Mouse (Mus musculus): ENCODE data around the gene Ccdc3. TPM values are rescaled to one million over a fixed set of nuclear protein-coding genes. Genes with fewer than 3 reads are reported as not detected.
A peak's percentile ranks its signal among the peaks of the same experiment; 100 is the strongest.

The Ccdc3 gene
- total and polyA plus RNA-seq, 2 experiments from 2014 or later = 6.3 to 11.9 TPM

- WGBS = 52% methylated on average over 2 of the region's 2 CpGs
- Histone ChIP-seq H3K4me1 (ENCODE audit: insufficient read depth, low read length) (no peaks in the 10 kb centered on the region), H3K4me3 (ENCODE audit: low read depth, low read length) (no peak overlapping the region), H3K9ac (replicated peaks; ENCODE audit: low read length, poor library complexity, severe bottlenecking) (no peak overlapping the region), H3K27me3 (ENCODE audit: insufficient read depth, low read length) (no peaks in the 10 kb centered on the region), H3K36me3 (ENCODE audit: insufficient read depth, low read length) (no peaks in the 10 kb centered on the region), H3K4me2 (ENCODE audit: low read depth, low read length, poor library complexity, severe bottlenecking) (no peak overlapping the region), H3K9me3 (ENCODE audit: low read length) (no peaks in the 10 kb centered on the region), H3K27ac (ENCODE audit: low read depth, low read length) (no peak overlapping the region)
- DNase-seq (ENCODE audit: low spot score) (peak; percentile 25), ATAC-seq (ENCODE audit: low FRiP score) (no peak)
- TF ChIP-seq CTCF (IDR thresholded peaks at IDR 0.05) = no peak
Observed at GRCm38 (mm10) chr2:5147907-5148306, 10.3 kb downstream of the Ccdc3 start.

GRCm38 (mm10) chr2:5154711-5155110 is 17.1 kb downstream of the Ccdc3 start:
- ATAC-seq (ENCODE audit: low FRiP score) (no peak), DNase-seq (ENCODE audit: low spot score) (no peak)
- no peak for TF ChIP-seq CTCF (IDR thresholded peaks at IDR 0.05)
- WGBS = 95% methylated on average over 5 of the region's 5 CpGs
- Histone ChIP-seq H3K27me3 (ENCODE audit: insufficient read depth, low read length) (no peaks in the 10 kb centered on the region), H3K9ac (replicated peaks; ENCODE audit: low read length, poor library complexity, severe bottlenecking) (no peak overlapping the region), H3K4me3 (ENCODE audit: low read depth, low read length) (no peak overlapping the region), H3K27ac (ENCODE audit: low read depth, low read length) (no peak overlapping the region), H3K4me1 (ENCODE audit: insufficient read depth, low read length) (no peaks in the 10 kb centered on the region), H3K9me3 (ENCODE audit: low read length) (no peaks in the 10 kb centered on the region), H3K4me2 (ENCODE audit: low read depth, low read length, poor library complexity, severe bottlenecking) (no peak overlapping the region), H3K36me3 (ENCODE audit: insufficient read depth, low read length) (no peaks in the 10 kb centered on the region)

GRCm38 (mm10) chr2:5160236-5160848 is 22.8 kb downstream of the Ccdc3 start:
- no peaks in the 10 kb centered on the region for H3K4me1 ChIP-seq (ENCODE audit: insufficient read depth, low read length)
- H3K36me3 ChIP-seq (ENCODE audit: insufficient read depth, low read length) = no peaks in the 10 kb centered on the region
- ATAC-seq (ENCODE audit: low FRiP score) (peak; percentile 38; the same call in 1 of the 2 replicates), DNase-seq (ENCODE audit: low spot score) (peak; percentile 71)
- no peak overlapping the region for H3K9ac ChIP-seq (replicated peaks; ENCODE audit: low read length, poor library complexity, severe bottlenecking)
- WGBS = 76% methylated on average over 11 of the region's 11 CpGs
- H3K9me3 ChIP-seq (ENCODE audit: low read length) = no peaks in the 10 kb centered on the region
- H3K4me2 ChIP-seq (ENCODE audit: low read depth, low read length, poor library complexity, severe bottlenecking) = no peak overlapping the region
- H3K4me3 ChIP-seq (ENCODE audit: low read depth, low read length) = no peak overlapping the region
- H3K27me3 ChIP-seq (ENCODE audit: insufficient read depth, low read length) = no peaks in the 10 kb centered on the region
- no peak for TF ChIP-seq CTCF (IDR thresholded peaks at IDR 0.05)
- no peak overlapping the region for H3K27ac ChIP-seq (ENCODE audit: low read depth, low read length)

GRCm38 (mm10) chr2:5161002-5161745 is 23.6 kb downstream of the Ccdc3 start:
- WGBS = 75% methylated on average over 11 of the region's 11 CpGs
- DNase-seq (ENCODE audit: low spot score) = no peak

GRCm38 (mm10) chr2:5161908-5162674 is 24.5 kb downstream of the Ccdc3 start:
- no peaks in the 10 kb centered on the region for H3K36me3 ChIP-seq (ENCODE audit: insufficient read depth, low read length)
- no peaks in the 10 kb centered on the region for H3K4me1 ChIP-seq (ENCODE audit: insufficient read depth, low read length)
- H3K27me3 ChIP-seq (ENCODE audit: insufficient read depth, low read length) = no peaks in the 10 kb centered on the region
- no peak overlapping the region for H3K4me3 ChIP-seq (ENCODE audit: low read depth, low read length)
- ATAC-seq (ENCODE audit: low FRiP score) = no peak
- DNase-seq (ENCODE audit: low spot score) = no peak
- no peak for TF ChIP-seq CTCF (IDR thresholded peaks at IDR 0.05)
- 82% methylated on average over 3 of the region's 3 CpGs for WGBS
- no peak overlapping the region for H3K9ac ChIP-seq (replicated peaks; ENCODE audit: low read length, poor library complexity, severe bottlenecking)
- H3K27ac ChIP-seq (ENCODE audit: low read depth, low read length) = no peak overlapping the region
- H3K9me3 ChIP-seq (ENCODE audit: low read length) = no peaks in the 10 kb centered on the region
- H3K4me2 ChIP-seq (ENCODE audit: low read depth, low read length, poor library complexity, severe bottlenecking) = no peak overlapping the region

More at GRCm38 (mm10) chr2:5161002-5161745, 23.6 kb downstream of the Ccdc3 start:
- H3K4me2 ChIP-seq (ENCODE audit: low read depth, low read length, poor library complexity, severe bottlenecking) = no peak overlapping the region
- H3K4me1 ChIP-seq (ENCODE audit: insufficient read depth, low read length) = no peaks in the 10 kb centered on the region
- H3K4me3 ChIP-seq (ENCODE audit: low read depth, low read length) = no peak overlapping the region
- no peaks in the 10 kb centered on the region for H3K9me3 ChIP-seq (ENCODE audit: low read length)
- no peak overlapping the region for H3K9ac ChIP-seq (replicated peaks; ENCODE audit: low read length, poor library complexity, severe bottlenecking)
- H3K27ac ChIP-seq (ENCODE audit: low read depth, low read length) = no peak overlapping the region
- no peak for ATAC-seq (ENCODE audit: low FRiP score)
- peak; percentile 49 for TF ChIP-seq CTCF (IDR thresholded peaks at IDR 0.05)
- H3K36me3 ChIP-seq (ENCODE audit: insufficient read depth, low read length) = no peaks in the 10 kb centered on the region
- no peaks in the 10 kb centered on the region for H3K27me3 ChIP-seq (ENCODE audit: insufficient read depth, low read length)
